Mouse (Mus musculus): ENCODE measurements around the gene Cdk12. TPM values are rescaled to one million over a fixed set of nuclear protein-coding genes. Genes with fewer than 3 reads are reported as not detected.

Cdk12 gene
- polyA plus RNA-seq, 1 experiment from 2014 or later = 6.4 TPM

DNA sequence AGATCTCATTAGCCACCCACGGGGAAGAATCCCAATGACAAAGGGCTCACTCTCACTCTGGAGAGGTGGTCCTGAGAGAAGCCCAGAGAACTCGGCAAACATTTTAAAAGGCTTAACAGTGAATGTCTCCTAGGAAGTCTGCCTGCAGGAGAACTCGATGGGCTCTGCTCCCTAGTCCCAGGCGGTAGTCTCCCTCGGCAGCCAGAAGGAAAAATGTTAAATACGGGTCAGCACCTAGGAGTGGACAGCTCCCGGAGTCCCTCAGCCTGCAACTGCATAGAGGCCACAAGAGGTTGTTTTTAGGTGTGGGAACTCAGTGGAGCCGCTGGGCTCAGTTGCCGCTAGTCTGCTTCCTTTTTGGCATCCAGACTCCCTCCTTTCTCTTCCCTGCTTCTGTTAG lies 121.1 kb downstream of the Cdk12 start:
- WGBS = 3% methylated on average over 9 of the region's 9 CpGs
- no peak overlapping the region for H3K9ac ChIP-seq (ENCODE audit: low read length)
- no peaks in the 10 kb centered on the region for H3K36me3 ChIP-seq (ENCODE audit: control insufficient read depth, insufficient read depth)
- no peak for ATAC-seq (replicated peaks; ENCODE audit: extremely low read depth, insufficient read depth, low FRiP score)
- H3K27ac ChIP-seq (ENCODE audit: low read length) = no peak overlapping the region
- no peak overlapping the region for H3K4me3 ChIP-seq (ENCODE audit: low read length)
- H3K4me2 ChIP-seq (ENCODE audit: low read depth, low read length) = no peak overlapping the region
- no peaks in the 10 kb centered on the region for H3K9me3 ChIP-seq (replicated peaks; ENCODE audit: control insufficient read depth, low read length)
- H3K27me3 ChIP-seq (ENCODE audit: control insufficient read depth, insufficient read depth, low read length) = peaks cover 95% of the 10 kb centered on the region
- H3K4me1 ChIP-seq (ENCODE audit: control insufficient read depth, insufficient read depth, low read length) = peaks cover 8% of the 10 kb centered on the region

DNA sequence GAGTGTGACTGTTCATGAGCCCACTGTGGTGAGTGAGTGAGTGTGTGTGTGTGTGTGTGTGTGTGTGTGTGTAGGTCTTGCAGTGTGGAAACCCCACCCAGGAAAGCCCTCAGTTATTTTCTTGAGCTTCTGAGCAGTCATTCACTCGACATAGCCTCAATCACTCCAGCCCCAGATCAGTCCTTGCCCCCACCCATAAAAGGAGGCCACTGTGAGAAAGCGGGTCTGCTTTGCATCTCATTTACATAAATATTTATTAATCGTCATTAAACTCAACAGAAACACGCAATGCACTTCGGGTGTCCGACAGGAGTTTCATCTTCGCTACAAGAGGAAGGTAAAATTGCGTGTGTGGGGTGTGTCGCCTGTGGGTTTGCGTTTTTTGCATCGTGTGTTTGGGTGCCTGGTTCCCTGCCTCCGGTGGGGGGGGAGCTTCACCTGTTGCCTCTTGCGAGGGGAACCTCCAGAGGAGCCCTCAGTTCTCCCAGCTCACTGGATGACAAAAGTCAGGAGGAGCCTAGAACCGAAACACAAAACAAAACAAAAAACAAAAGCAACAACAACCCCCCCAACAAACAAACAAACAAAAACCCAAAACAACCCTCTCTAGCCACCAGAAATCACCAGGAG lies 122.4 kb downstream of the Cdk12 start:
- Histone ChIP-seq H3K27me3 (ENCODE audit: control insufficient read depth, insufficient read depth, low read length) (peaks cover 95% of the 10 kb centered on the region), H3K9ac (ENCODE audit: low read length) (no peak overlapping the region), H3K4me2 (ENCODE audit: low read depth, low read length) (no peak overlapping the region), H3K4me3 (ENCODE audit: low read length) (no peak overlapping the region), H3K4me1 (ENCODE audit: control insufficient read depth, insufficient read depth, low read length) (peaks cover 8% of the 10 kb centered on the region), H3K9me3 (replicated peaks; ENCODE audit: control insufficient read depth, low read length) (no peaks in the 10 kb centered on the region), H3K36me3 (ENCODE audit: control insufficient read depth, insufficient read depth) (no peaks in the 10 kb centered on the region), H3K27ac (ENCODE audit: low read length) (no peak overlapping the region)
- 6% methylated on average over 14 of the region's 14 CpGs for WGBS
- ATAC-seq (replicated peaks; ENCODE audit: extremely low read depth, insufficient read depth, low FRiP score) = no peak

DNA sequence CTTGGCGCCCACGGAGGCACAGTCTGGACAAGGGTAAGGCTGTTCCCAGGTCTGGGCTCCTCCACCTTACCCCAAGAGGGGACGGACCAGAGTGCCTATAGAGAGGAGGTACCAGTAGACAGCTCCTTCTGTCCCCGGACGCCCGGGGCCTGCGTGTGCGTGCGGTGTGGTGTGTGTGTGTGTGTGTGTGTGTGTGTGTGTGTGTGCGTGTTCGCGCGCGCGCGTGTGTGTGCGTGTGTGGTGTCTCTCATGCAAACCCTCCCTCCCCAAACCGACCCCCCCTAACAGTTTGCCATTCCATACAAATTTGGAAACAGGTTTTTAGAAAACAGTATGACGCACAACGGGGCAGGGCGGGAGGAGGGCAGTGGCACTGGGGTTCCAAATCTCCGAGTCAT lies 123.0 kb downstream of the Cdk12 start:
- Histone ChIP-seq H3K27ac (ENCODE audit: low read length) (no peak overlapping the region), H3K36me3 (ENCODE audit: control insufficient read depth, insufficient read depth) (no peaks in the 10 kb centered on the region), H3K4me2 (ENCODE audit: low read depth, low read length) (no peak overlapping the region), H3K4me3 (ENCODE audit: low read length) (no peak overlapping the region), H3K9me3 (replicated peaks; ENCODE audit: control insufficient read depth, low read length) (no peaks in the 10 kb centered on the region), H3K9ac (ENCODE audit: low read length) (no peak overlapping the region), H3K27me3 (ENCODE audit: control insufficient read depth, insufficient read depth, low read length) (peaks cover 97% of the 10 kb centered on the region), H3K4me1 (ENCODE audit: control insufficient read depth, insufficient read depth, low read length) (peaks cover 8% of the 10 kb centered on the region)
- WGBS = 2% methylated on average over 22 of the region's 22 CpGs
- no peak for ATAC-seq (replicated peaks; ENCODE audit: extremely low read depth, insufficient read depth, low FRiP score)

DNA sequence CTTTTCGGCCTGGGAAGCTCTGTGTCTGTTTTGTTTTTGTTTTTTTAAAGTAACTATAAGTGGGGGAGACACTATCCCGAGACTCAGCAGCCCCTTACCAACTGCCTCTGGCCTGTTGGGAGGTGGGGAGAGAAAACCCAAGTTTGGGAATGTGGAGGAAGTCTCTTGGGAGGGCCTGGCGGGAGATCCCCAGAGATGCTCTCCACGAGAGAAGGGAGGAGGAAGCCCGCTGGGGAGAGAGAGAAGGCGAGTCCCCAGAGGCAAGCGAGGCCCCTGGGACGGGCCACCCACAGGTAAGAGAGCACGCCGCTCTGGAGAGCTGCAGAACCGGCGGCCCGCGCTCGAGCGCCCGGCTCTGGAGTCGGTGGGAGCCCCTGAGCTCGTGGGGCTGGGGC lies 123.9 kb downstream of the Cdk12 start:
- no peaks in the 10 kb centered on the region for H3K9me3 ChIP-seq (replicated peaks; ENCODE audit: control insufficient read depth, low read length)
- no peak for ATAC-seq (replicated peaks; ENCODE audit: extremely low read depth, insufficient read depth, low FRiP score)
- H3K4me2 ChIP-seq (ENCODE audit: low read depth, low read length) = 0 out of 2 replicates have a peak overlapping the region, but pooled peaks have one; percentile 58
- H3K36me3 ChIP-seq (ENCODE audit: control insufficient read depth, insufficient read depth) = no peaks in the 10 kb centered on the region
- H3K9ac ChIP-seq (ENCODE audit: low read length) = no peak overlapping the region
- peaks cover 8% of the 10 kb centered on the region for H3K4me1 ChIP-seq (ENCODE audit: control insufficient read depth, insufficient read depth, low read length)
- no peak overlapping the region for H3K27ac ChIP-seq (ENCODE audit: low read length)
- peaks cover 97% of the 10 kb centered on the region for H3K27me3 ChIP-seq (ENCODE audit: control insufficient read depth, insufficient read depth, low read length)
- H3K4me3 ChIP-seq (ENCODE audit: low read length) = peak overlapping the region; percentile 36; the same call in 1 of the 2 replicates
- WGBS = 2% methylated on average over 19 of the region's 19 CpGs

DNA sequence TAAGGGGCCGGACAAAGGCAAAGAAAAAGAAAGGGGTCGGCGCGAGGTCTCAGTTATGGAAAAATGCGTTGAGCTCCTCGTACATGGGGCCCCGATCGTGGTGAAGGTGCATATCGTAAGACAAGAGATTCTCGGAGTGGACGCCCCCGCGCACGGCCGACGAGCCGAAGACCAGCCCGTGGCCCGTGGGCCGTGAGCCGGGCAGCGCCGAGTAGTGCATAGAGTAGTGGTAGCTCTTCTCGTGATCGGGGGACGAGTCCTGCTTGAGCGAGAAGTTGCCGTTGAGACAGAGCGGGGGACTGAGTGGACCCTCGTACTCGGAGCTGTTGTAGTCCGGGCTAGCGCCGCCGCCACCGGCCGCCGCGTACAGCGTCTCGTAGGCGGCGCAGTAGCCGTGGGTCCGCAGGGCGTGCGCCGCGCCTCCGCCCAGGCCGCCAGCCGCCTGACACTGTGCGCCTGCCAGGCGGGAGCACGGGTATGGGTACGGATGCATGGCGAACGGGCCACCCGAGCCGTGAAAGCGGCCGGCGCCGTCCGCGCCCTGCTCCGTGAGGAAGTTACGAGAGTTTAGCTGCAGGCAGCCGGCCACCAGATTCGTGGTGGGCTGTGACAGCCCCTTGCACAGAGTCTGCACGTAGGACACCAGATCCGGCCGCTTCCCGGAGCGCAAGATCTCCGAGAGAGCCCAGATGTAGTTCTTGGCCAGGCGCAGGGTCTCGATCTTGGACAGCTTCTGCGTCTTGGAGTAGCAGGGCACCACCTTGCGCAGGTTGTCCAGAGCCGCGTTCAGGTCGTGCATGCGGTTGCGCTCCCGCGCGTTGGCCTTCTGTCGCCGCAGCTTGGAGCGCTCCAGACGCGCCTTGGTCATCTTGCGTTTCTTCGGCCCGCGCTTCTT lies 124.5 kb downstream of the Cdk12 start:
- Histone ChIP-seq H3K27me3 (ENCODE audit: control insufficient read depth, insufficient read depth, low read length) (peaks cover 98% of the 10 kb centered on the region), H3K4me2 (ENCODE audit: low read depth, low read length) (peak overlapping the region; percentile 58), H3K27ac (ENCODE audit: low read length) (no peak overlapping the region), H3K36me3 (ENCODE audit: control insufficient read depth, insufficient read depth) (no peaks in the 10 kb centered on the region), H3K4me1 (ENCODE audit: control insufficient read depth, insufficient read depth, low read length) (peaks cover 8% of the 10 kb centered on the region), H3K9ac (ENCODE audit: low read length) (no peak overlapping the region), H3K4me3 (ENCODE audit: low read length) (peak overlapping the region; percentile 36), H3K9me3 (replicated peaks; ENCODE audit: control insufficient read depth, low read length) (no peaks in the 10 kb centered on the region; the same call in 1 of the 2 replicates)
- WGBS = under 1% methylated on average over 96 of the region's 97 CpGs
- no peak for ATAC-seq (replicated peaks; ENCODE audit: extremely low read depth, insufficient read depth, low FRiP score)

DNA sequence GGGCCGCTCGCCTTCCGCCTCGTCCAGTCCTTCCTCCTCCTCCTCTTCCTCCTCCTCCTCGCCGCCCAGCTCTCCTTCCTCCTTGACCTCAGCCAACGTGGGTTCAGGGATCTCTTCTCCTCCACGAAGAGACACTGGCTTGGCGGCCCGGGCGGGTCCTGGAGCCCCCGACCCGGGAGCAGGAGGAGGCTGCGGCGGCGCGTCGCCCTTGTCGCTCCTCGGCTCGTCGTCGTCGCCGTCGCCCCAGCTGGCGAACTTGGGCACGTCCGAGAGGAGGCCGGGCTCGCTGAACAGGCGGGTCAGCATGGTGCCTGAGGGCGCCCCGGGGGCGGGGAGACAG lies 125.1 kb downstream of the Cdk12 start:
- H3K4me1 ChIP-seq (ENCODE audit: control insufficient read depth, insufficient read depth, low read length) = peaks cover 8% of the 10 kb centered on the region
- H3K27ac ChIP-seq (ENCODE audit: low read length) = no peak overlapping the region
- H3K9me3 ChIP-seq (replicated peaks; ENCODE audit: control insufficient read depth, low read length) = no peaks in the 10 kb centered on the region; the same call in 1 of the 2 replicates
- H3K36me3 ChIP-seq (ENCODE audit: control insufficient read depth, insufficient read depth) = no peaks in the 10 kb centered on the region
- H3K9ac ChIP-seq (ENCODE audit: low read length) = no peak overlapping the region
- 1% methylated on average over 35 of the region's 35 CpGs for WGBS
- peak overlapping the region; percentile 36 for H3K4me3 ChIP-seq (ENCODE audit: low read length)
- H3K4me2 ChIP-seq (ENCODE audit: low read depth, low read length) = peak overlapping the region; percentile 58
- H3K27me3 ChIP-seq (ENCODE audit: control insufficient read depth, insufficient read depth, low read length) = peaks cover 98% of the 10 kb centered on the region
- ATAC-seq (replicated peaks; ENCODE audit: extremely low read depth, insufficient read depth, low FRiP score) = no peak

Small RNAs within 50 kb of the gene (microRNA-seq; reads per million reads assigned to microRNA genes)
- gene Gm27399 = not detected
- gene Mir5119 = not detected

Other genes with a start within 250 kb of the Cdk12 start
- gene Plxdc1, start 216.6 kb upstream of the Cdk12 start, polyA plus RNA-seq (2015; fragmentation: Nextera tagmentation; extraction: Ambion mirVana) = 1.8 and 2.6 TPM in 2 replicates
- 7.7 and 13.2 TPM in 2 replicates for gene Arl5c, start 206.9 kb upstream of the Cdk12 start, polyA plus RNA-seq (2015; fragmentation: Nextera tagmentation; extraction: Ambion mirVana)
- gene Cacnb1, start 180.0 kb upstream of the Cdk12 start, polyA plus RNA-seq (2015; fragmentation: Nextera tagmentation; extraction: Ambion mirVana) = 6.3 and 6.7 TPM in 2 replicates
- 596 and 670 TPM in 2 replicates for gene Rpl19, start 176.3 kb upstream of the Cdk12 start, polyA plus RNA-seq (2015; fragmentation: Nextera tagmentation; extraction: Ambion mirVana)
- gene Stac2, start 149.6 kb upstream of the Cdk12 start, polyA plus RNA-seq (2015; fragmentation: Nextera tagmentation; extraction: Ambion mirVana) = 0.62 and 0.75 TPM in 2 replicates
- 14.9 and 15.9 TPM in 2 replicates for gene Fbxl20, start 52.7 kb upstream of the Cdk12 start, polyA plus RNA-seq (2015; fragmentation: Nextera tagmentation; extraction: Ambion mirVana)
- gene Med1, start 9.8 kb upstream of the Cdk12 start, polyA plus RNA-seq (2015; fragmentation: Nextera tagmentation; extraction: Ambion mirVana) = 45.7 and 49.2 TPM in 2 replicates
- gene Neurod2, start 126.6 kb downstream of the Cdk12 start, polyA plus RNA-seq (2015; fragmentation: Nextera tagmentation; extraction: Ambion mirVana) = not detected in 2 replicates
- 74.0 and 75.8 TPM in 2 replicates for gene Ppp1r1b, start 145.3 kb downstream of the Cdk12 start, polyA plus RNA-seq (2015; fragmentation: Nextera tagmentation; extraction: Ambion mirVana)
- gene Stard3, start 155.3 kb downstream of the Cdk12 start, polyA plus RNA-seq (2015; fragmentation: Nextera tagmentation; extraction: Ambion mirVana) = 43.0 and 43.2 TPM in 2 replicates
- gene Tcap, start 180.8 kb downstream of the Cdk12 start, polyA plus RNA-seq (2015; fragmentation: Nextera tagmentation; extraction: Ambion mirVana) = 175 TPM in 2 replicates
- gene Pnmt, start 183.4 kb downstream of the Cdk12 start, polyA plus RNA-seq (2015; fragmentation: Nextera tagmentation; extraction: Ambion mirVana) = 0.37 and 0.39 TPM in 2 replicates
- gene Pgap3, start 197.4 kb downstream of the Cdk12 start, polyA plus RNA-seq (2015; fragmentation: Nextera tagmentation; extraction: Ambion mirVana) = 18.0 and 19.0 TPM in 2 replicates
- 34.1 and 41.9 TPM in 2 replicates for gene Erbb2, start 209.4 kb downstream of the Cdk12 start, polyA plus RNA-seq (2015; fragmentation: Nextera tagmentation; extraction: Ambion mirVana)
- 100 and 115 TPM in 2 replicates for gene Mien1, start 235.9 kb downstream of the Cdk12 start, polyA plus RNA-seq (2015; fragmentation: Nextera tagmentation; extraction: Ambion mirVana)
- 1.9 and 4.3 TPM in 2 replicates for gene Grb7, start 243.3 kb downstream of the Cdk12 start, polyA plus RNA-seq (2015; fragmentation: Nextera tagmentation; extraction: Ambion mirVana)